Mouse (Mus musculus) thymus, adult 2 months (tissue): ENCODE measurements around the gene Gramd4.

ENCODE experiments used
- CTCF ChIP-seq: fragments of 200-500 bp; IDR thresholded peaks from 2 replicates; pipeline ENCODE4 v1.5.1; 2012; ENCODE audit warnings: mild to moderate bottlenecking, control low read depth, low read length, moderate library complexity, borderline replicate concordance; ENCODE audit not compliant: control insufficient read depth, poor library complexity, insufficient read depth; ENCODE audit errors: extremely low read depth
- POLR2A ChIP-seq: fragments of 200-500 bp; IDR thresholded peaks from 2 replicates; pipeline ENCODE4 v1.6.1; 2012; ENCODE audit warnings: mild to moderate bottlenecking, low read length, control low read depth, moderate library complexity; ENCODE audit not compliant: control insufficient read depth, poor library complexity, insufficient read depth; ENCODE audit errors: extremely low read depth

- no peak for TF ChIP-seq CTCF
- TF ChIP-seq POLR2A, result no peak
Observed at GRCm38 (mm10) chr15:86020008-86020407, 37.5 kb upstream of the Gramd4 start.
